Mouse (Mus musculus) cerebellum, adult 11-12 months (tissue): ENCODE data around the gene Hpn.

Source experiments
- DNase-seq: peaks from one replicate; pipeline ENCODE4 v3.0.0; 2022

Gene Hpn

DNA sequence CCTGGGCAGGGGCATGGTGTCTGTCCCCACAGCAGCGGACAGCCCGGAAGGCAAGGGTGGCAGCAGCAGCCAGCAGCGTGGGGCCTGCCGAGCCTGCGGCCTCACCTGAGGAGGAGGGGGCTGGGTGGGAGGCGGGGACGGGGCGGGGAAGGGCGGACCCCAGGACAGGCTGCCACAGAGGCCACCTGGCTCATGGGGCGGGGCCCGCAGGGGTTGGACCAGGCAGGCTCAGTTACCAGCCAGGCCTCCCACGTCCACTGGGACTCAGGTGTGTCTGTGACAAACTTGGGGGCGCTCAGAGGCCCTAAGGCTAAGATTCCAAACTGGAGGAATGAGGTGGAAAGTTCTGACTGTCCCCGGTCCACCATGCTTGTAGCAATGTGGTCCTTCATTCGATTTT lies at the start of gene Hpn:
TSS of gene Hpn (minus strand) at position 109 of the 400 bp plus-strand sequence.
- DNase-seq = no peak

DNA sequence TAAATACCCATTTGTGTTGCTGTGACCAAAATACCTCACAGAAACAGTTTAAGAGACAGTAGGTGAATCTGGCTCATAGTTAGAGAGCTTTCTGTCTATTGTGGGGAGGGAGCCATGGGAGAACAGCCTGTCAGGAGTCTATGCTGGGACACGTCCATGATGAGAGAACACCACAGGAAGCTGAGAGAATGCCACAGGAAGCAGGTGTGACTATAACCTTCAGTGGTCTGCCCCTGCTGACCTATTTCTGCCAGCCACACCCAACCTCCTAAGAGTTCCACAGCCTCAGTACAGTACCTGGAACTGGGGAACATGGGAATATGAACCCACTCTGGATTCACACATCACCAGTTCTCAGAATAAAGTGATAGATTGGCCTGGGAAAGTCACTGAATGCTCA lies 49.7 kb upstream of the Hpn start:
- DNase-seq = no peak

DNA sequence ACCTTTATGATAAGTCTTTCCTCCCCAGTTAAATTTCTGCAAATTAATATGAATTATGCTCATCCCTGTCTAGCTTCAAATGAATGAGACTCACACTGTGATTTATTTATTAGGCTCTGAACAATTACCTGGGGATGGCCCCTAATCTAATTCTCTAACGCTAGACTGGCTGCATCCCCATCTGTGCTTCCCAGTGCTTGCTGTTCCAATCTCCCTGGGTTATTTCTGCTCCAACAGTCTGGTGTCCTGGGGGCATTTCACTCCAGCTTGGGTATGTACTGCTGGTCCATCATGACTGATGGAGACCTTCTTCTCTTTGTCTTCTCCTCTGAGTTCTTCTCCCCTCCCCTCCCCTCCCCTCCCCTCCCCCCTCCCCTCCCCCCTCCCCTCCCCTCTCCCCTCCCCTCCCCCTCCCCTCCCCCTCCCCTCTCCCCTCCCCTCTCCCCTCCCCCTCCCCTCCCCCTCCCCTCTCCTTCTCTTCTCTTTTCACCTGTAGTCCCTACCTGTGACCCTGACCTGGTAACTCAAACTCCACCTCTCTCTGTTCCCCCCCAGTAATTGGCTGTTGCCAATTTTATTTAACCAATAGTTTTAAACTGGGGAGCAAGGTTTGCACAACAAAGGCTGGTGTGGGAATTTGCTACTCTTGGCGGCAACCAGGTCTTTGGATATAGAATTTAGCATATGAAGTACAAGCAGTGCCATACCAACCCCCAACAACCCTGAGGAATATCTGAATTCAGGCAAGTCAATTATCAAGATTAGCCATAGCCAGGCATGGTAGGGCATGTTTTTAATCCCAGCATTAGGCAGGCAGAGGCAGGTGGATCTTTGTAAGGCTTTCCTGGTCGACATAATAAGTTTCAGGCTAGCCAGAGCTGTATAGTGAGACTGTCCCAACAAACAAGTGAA lies 48.8 kb upstream of the Hpn start:
- no peak for DNase-seq

DNA sequence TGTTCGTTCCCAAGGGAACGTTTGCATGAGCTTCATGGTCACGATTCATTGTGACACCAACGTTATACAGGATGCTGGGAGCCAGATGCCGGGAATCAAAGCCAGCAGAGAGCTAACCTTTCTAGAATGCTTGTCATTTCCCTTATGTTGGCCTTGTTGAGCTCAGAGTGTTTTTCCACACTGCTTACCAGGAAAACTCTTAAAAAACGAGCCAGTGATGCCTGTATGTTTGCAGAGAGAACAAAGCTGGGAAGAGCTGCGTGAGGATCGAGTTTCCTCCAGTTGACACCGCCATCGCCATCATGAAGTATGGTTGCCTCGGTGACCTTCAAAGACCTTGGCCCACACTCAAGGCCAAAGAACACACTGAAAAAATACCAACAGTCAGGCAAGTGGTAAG lies 47.2 kb upstream of the Hpn start:
- DNase-seq = no peak

DNA sequence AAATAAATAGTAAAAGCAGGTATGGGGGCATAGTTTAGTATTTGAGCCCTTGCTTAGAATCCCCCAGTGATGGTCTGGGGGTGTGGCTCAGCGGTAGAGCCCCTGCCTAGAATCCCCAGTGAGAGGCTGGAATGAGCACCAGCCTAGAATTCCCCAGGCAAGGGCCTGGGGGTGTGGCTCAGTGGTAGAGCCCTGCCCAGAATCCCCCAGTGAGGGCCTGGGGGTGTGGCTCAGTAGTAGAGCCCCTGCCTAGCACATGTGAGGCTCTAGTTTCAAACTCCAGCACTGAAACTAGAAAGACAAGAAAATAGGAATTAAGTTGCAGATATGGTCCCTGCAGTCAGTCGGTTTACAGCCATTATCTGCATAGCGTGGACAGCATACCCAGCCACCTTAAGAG lies 46.7 kb upstream of the Hpn start:
- DNase-seq = no peak

DNA sequence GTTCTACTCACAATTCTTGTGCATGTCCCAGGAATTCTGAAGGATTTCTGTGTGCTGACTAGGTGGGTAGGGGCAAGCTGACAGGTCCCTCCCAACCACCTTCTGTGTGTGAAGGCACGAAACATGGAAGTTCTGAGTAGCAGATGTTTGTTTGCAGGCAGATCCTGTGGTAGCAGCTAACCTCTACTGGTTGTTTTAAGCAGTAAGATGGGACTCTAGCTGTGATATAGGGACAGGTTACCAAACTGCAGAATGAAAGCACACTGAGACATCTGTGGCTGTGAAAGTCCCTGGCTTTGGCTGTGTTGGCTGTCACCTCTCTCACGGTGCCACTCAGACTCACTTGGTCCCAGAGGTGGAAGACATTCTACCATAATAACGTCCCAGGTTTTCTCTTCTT lies 46.2 kb upstream of the Hpn start:
- no peak for DNase-seq

DNA sequence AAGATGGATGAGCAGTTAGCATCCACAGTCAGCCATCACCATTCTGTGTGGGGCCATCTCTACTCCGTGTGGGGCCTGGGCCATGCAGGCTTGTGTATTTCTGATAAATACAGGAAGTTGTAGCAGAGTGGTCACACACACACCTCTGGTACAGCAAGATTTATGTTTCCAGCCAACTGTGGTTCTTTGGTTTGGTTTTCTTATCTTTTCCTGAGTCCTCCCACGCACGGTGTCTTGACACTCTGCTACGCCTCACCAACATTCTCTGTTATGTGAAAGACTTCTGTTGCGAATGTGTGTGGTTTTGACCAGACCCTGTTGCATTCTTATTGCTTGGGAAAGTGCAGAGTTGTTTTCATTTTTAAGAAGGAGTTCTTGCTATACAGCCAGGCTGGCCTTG lies 45.7 kb upstream of the Hpn start:
- DNase-seq = no peak

DNA sequence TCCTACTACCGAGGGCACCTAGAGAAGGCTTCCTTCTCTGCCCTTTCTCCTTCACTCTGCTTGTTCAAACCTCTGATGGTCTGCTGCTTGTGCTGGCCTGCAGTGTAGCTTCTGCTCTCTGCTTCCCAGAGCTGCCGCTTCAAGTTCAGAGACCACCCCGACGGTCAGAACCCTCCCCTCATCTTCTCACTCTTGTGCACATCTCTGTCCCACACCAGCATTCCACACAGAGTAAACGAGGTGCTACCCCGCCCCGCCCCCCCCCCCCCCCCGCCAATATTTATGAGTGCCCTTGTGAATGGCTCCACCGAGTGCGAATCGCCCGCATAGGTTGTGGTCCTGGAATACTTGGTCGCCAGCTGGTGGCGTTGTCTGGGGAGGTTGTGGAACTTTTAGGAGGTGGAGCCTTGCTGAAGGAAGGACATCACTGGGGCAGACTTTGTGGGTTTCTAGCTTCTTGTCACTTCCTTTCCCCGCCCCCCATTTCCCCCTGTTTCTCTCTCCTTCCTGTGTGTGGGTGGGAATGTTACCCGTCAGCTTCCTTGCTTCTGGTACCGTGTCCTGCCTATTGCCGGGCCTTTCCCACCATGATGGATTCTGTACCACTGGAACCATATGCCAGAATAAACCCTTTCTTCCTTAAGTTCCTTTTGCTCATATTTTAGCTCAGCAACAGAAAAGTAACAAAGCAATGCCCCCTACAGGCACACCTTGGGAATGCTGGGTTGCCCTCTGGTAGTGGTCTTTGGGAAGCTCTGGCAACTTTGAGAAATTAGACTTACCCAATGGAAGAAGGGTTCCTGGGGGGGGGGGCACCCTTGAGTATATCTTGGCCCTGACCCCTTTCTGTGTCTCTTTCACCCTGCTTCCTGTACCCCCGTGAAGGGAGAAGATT lies 41.2 kb upstream of the Hpn start:
- peak; percentile 15 for DNase-seq

DNA sequence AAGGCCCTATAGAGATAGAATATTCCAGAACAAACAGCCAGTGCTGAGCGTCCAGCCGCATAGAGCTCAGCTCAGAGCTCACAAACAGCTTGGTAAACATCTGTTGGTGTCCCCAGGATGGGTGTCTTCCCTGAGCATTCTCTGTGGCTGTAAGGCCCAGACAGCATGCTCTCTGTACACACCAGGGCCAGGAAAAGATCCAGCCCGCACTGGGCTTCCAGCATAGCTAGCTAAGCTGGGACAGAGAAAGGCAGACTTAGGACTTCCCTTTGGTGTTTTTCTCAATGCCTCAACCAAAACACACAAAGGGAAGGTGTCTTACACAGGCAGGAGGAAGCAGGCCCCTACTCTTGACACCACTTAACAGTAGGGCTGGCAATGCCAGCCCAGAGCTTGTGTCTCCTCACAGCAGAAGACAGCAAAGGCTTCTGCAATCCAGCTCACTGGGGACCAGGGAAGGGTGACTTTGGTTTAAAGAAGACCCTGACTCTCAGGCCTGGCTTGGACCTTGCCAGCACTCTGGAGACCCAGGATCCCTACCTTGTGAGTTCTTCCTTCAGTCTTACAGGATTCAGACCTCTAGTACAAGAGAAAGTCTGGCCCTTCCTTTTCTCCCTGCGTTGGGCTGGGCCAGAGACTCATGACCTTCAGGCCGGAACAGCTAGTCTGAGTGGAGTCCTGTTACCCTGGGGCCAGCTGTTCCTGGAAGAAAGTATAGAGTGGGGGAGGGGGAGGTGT lies 40.4 kb upstream of the Hpn start, which contains the start of gene Gramd1a:
TSS of gene Gramd1a (minus strand) at position 601 of the 738 bp plus-strand sequence.
- DNase-seq = no peak

DNA sequence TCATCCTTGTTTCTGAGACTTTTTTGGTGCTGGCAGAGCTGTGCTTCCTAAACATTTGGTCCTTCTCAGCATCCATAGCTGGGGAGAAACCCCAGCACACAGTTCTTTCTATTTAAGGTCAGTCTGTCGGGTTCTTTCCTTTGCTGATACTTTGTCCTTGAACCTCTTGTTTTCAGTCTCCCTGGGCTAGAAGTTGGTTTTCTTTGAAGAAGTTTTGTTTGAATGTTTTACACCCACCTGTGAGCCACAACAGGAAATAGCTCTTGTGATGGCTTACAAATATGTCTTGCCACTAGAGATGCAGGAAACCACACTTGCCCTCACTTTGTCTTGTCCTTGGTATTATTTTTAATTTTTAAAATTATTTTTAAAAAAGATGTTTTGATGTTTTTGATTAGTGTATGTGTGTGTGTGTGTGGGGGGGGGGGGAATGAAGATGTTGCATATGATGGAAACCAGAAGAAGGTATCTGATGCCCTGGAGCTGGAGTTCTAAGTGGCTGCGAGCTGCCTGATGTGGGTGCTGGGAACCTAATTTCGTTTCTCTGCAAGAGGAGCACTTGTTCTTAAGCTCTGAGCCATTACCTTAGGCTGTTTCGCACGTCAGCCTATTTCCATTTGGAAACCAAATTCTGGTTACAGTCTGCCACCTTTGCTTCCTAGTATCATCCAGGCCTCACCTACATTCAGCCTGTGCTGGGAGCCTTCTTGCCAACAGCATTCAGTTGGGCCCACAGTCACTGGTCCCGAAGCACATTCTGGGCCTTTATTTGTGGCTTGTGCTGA lies 38.6 kb upstream of the Hpn start:
- no peak for DNase-seq

DNA sequence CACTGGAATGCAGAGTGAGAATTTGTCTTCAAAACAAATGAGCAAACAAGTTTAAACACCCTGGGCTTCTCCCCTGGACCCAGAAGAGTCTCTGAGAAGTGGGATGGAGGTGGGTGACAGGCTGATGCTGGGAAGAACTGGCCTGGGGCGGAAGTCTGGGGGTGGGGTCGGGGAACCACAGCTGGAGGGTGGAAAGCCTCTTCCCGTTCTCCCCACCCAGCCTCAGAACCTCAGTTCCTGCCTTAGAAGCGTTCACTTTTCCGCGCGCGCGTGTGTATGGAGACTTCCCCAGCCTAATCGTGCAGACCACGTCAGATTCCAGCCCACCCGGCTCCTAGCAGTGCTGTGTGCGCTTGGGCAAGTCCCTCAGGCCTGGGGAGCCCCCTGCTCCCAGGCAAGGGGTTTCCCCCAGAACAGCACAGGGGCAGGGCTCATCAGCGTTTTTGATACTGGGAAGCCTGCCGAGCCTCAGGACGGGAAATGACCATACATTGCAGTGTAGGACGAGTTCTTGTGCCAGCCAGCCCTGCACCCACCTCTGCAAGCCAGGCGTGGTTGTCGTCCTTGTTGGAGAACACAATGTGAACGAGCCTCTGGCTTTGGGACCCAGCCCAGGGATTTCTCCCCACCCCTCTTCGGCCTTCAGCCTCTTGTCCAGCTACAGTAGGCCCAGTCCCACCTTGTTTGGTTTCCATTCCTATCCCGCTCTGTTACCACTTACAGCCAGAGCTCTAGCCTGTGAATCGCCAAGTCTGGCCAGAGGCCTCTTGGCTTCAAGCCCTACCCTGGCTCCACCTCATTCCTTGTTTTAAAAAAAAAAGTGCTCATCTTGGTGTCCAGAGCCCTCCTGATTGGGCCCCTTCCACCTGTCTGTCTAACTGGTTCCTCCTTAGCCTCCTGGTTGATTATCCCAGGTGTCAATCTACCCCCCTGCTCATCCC lies 36.5 kb upstream of the Hpn start:
- DNase-seq = peak; percentile 78

DNA sequence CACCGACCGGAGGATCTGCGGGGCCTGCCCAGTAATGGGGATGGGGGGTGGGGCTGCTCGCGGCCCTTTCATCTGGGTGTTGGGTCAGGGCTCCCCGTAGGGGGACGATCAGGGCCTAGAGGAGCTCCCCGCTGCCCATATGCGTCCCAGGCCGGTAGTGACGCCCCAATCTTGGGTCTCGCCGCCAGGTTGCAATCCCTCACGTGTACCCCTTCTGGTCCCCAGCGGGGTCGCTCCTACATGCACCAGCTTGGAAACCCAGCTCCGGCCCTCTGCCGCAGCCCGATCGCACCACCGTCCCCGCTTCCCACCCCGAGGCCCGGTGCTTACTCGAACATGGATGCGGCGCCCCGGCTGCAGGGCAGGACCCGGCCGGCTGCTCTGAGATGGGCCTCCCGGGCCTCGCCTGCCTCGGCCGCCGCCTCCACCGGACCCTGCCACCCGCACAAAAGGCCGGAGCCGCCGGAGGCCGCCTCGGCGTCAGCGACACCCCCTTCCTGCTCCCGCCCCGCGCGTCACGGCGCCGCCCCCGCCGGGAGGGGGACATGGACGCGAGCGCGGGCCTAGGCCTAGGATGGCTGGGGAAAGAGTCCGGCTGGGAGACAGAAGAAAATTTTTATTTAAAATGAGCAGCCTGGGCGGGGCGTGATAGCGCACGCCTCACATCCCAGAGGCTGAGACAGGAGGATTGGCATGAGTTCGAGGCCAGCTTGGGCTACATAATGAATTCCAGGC lies 35.6 kb upstream of the Hpn start:
- peak; percentile 90 for DNase-seq

DNA sequence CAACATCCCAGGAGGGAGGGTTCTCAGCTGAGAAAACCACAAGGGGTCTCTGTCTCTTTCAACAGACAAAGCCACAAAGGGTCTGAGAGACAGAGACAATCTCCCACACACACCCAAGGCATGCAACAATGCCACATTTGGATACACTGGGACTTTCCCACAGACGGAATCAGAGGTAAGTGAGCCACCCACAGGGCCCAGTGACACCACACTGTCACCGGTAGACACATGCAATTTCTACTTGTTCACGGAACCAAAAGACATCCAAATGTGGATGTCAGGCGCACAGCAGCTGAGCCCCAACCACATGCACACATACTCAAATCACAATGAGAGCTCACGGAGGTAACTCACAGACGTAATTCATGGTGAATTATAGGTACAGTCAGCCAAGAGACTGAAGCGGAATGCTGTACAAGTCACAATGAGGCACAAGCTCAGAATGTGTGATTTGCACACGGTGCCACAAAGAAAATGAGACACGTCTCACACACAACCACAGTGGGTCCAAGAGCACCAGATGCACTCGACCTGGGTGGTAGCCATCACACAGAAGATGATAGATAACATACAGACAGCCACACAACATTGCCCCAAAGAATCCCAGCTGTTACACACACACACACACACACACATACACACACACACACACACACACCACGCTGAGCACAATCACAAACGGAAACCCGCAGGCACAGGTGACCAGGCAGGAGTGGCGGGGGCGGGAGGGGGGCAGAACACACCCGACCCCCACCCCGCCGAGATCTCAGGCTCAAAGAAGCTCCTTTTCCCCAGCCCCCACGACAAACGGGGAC lies 34.9 kb upstream of the Hpn start:
- peak; percentile 39 for DNase-seq

DNA sequence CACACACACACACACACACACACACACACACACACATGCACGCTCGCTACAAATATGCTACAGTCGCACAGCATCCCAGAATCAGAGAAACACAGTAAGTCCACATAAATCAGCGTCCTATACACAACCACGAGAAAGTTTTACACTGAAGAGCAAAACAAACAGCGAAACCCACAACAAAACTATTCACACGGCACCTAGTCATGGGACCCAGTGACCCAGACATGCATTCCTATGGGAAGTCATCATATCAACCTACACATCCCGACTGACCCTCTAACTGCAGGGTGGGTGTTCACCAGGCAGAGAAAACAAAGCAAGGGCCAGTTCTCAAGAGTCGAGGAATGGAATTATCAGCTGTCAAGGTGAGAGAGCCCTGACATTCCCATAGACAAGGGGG lies 34.2 kb upstream of the Hpn start:
- DNase-seq = no peak

DNA sequence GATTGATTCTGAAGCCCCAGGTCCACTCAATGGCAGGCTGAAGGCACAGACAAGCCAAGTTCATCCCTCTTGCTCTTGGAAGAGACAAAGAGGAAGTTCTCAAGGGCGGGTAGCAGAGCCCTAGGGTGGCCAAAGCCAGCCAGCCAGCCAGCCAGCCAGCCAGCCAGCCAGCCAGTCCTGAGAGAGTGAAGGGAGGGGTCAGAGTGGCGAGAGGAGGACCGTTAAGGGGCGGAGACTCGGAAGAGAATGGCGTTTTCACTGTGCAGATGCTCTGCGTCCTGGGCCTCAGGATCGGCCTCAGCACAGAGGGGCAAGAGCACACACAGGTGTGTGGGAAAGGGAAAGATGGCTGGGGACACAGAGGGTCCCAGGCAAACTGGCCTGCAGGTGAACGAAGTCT lies 33.7 kb upstream of the Hpn start:
- DNase-seq = peak; percentile 61

DNA sequence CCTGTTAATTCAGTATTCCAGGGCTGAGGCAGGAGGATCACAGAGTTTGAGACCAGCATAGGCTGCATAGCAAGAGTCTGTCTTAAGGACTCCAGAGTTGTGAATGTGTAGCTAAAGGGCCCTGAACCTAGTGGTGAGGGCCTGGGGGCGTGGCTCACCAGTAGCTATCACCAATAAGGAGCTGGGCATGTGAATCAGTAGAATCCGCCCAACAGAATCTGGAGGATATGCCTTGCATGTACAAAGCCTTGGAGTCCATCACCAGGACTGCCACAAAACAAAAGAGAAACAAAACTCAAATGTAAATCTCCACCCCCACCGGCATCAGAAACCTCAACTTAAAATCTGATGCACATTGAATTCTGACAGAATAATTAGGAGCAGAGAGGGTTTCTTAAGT lies 33.0 kb upstream of the Hpn start:
- peak; percentile 23 for DNase-seq

DNA sequence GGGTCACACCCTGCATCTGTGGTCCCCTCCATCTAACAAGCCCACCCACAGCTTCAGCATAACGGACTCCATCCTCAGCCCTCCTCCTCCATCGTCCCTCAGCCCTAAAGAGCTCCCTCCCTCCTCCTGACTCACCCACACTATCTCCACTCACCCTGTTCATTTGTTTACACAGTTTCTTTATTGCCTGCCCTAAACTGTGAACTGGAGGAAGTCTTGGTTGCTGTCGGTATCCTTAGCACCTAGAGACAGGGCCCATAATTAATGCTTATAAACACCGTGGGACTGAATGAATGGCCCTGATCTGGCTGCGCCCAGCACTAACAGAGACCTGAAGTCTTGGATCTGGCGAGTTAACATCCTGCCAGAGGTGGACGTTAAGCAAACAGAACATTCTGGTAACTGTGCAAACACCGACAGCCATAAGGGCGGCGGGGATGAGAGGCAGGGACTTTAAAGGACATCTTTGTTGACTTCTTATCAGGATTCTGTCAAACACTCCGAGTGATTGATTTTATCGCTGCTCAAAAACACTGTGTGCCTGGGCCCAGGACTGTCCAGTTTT lies 30.6 kb upstream of the Hpn start:
- no peak for DNase-seq

DNA sequence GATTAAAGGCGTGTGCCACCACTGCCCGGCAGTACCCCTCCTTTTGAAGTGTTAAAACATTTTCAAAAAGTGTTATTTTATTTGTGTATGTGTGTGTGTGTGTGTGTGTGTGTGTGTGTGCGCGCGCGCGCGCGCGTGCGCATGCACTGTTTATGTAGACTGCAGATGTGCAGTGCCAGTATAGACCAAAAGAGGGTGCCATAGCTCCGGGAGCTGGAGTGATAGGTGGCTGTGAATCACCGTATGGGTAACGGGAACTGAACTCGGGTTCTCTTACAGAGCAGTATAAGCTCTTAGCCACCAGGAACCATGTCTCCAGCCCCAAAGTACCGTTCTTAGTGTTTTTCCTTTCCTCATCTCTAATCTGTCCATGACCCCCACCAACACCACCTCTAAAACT lies 29.8 kb upstream of the Hpn start:
- no peak for DNase-seq

DNA sequence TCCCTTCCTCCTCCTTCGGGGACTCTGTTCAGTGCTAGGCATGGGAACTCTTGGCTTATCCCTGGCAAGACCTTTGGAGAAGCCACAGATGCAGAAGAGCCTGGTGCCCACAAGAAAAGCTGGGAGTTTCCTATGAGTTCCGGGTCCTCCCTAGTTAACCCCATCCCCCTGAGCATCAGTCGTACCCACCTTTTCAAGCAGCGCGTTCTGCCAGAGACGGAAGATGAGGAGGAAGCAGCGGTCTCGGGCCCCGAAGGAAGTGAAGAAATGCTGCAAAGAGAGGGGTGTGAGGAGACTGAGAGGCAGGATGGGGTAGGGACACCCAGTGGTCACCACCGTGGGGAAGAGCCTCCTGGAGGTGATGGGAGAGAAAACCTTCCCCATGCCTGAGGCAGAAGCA lies 25.9 kb upstream of the Hpn start:
- DNase-seq = peak; percentile 11
